Mouse (Mus musculus) liver, embryonic 14.5 days (tissue): ENCODE measurements around the gene Znrf3.

Experiments
- CTCF ChIP-seq: IDR thresholded peaks from 2 replicates; pipeline ENCODE4 v1.5.1; 2016; ENCODE audit warnings: antibody characterized with exemption, low read depth, control low read depth
- EP300 ChIP-seq: IDR thresholded peaks from 2 replicates; pipeline ENCODE4 v1.6.1; 2016; ENCODE audit warnings: antibody characterized with exemption, low read depth

GRCm38 (mm10) chr11:5318976-5319375, 125.7 kb downstream of the Znrf3 start:
- TF ChIP-seq CTCF (no peak), EP300 (no peak)
